Mouse (Mus musculus): Measurements from ENCODE around the gene Map2k5.

Map2k5 gene

GRCm38 (mm10) chr9:63377270-63378142 lies at the start of gene Map2k5:
Gene Map2k5 (minus strand): TSS chr9:63377902.
- peak; percentile 93 to 94 for DNase-seq

GRCm38 (mm10) chr9:63421096-63421736 lies 43.5 kb upstream of the Map2k5 start:
- DNase-seq = no peak

- peak; percentile 3 to 25 for DNase-seq
Measured at GRCm38 (mm10) chr9:63420396-63420795, 42.7 kb upstream of the Map2k5 start.

- no peak for DNase-seq
Measured at GRCm38 (mm10) chr9:63400176-63400575, 22.5 kb upstream of the Map2k5 start.

GRCm38 (mm10) chr9:63399463-63399815 lies 21.7 kb upstream of the Map2k5 start:
- DNase-seq = no peak

GRCm38 (mm10) chr9:63398611-63399462 lies 21.1 kb upstream of the Map2k5 start, which contains the start of gene 2300009A05Rik:
Gene 2300009A05Rik (minus strand): TSS chr9:63399246.
- peak; percentile 94 to 97 for DNase-seq

- DNase-seq = no peak
Measured at GRCm38 (mm10) chr9:63395612-63396011, 17.9 kb upstream of the Map2k5 start.

- no peak for DNase-seq
Measured at GRCm38 (mm10) chr9:63391307-63391706, 13.6 kb upstream of the Map2k5 start.

GRCm38 (mm10) chr9:63382761-63383160 lies 5.1 kb upstream of the Map2k5 start:
- no peak for DNase-seq

- DNase-seq = no peak
Measured at GRCm38 (mm10) chr9:63380326-63380725, 2.6 kb upstream of the Map2k5 start.

GRCm38 (mm10) chr9:63378174-63378573 lies 472 bp upstream of the Map2k5 start:
- no peak for DNase-seq

- no peak for DNase-seq
Measured at GRCm38 (mm10) chr9:63373315-63373714, 4.4 kb downstream of the Map2k5 start.

GRCm38 (mm10) chr9:63372541-63372940 lies 5.2 kb downstream of the Map2k5 start:
- DNase-seq = peak; percentile 56 to 61

GRCm38 (mm10) chr9:63360410-63360809 lies 17.3 kb downstream of the Map2k5 start:
- DNase-seq = no peak

GRCm38 (mm10) chr9:63359016-63359415 lies 18.7 kb downstream of the Map2k5 start:
- DNase-seq = no peak

- no peak for DNase-seq
Measured at GRCm38 (mm10) chr9:63356721-63357120, 21.0 kb downstream of the Map2k5 start.

- DNase-seq = no peak
Measured at GRCm38 (mm10) chr9:63356278-63356677, 21.4 kb downstream of the Map2k5 start.

- DNase-seq = no peak
Measured at GRCm38 (mm10) chr9:63354168-63354567, 23.5 kb downstream of the Map2k5 start.

- DNase-seq = peak in 1 of 2 experiments; percentile 26
Measured at GRCm38 (mm10) chr9:63350030-63350429, 27.7 kb downstream of the Map2k5 start.

GRCm38 (mm10) chr9:63349241-63349640 lies 28.5 kb downstream of the Map2k5 start:
- DNase-seq = no peak

GRCm38 (mm10) chr9:63348146-63348545 lies 29.6 kb downstream of the Map2k5 start:
- peak; percentile 35 to 42 for DNase-seq

- DNase-seq = peak; percentile 60 to 64
Measured at GRCm38 (mm10) chr9:63346029-63346428, 31.7 kb downstream of the Map2k5 start.

- no peak for DNase-seq
Measured at GRCm38 (mm10) chr9:63341761-63342160, 35.9 kb downstream of the Map2k5 start.

All from cerebellum, postnatal 36 days (tissue).